Mouse (Mus musculus) intestine, postnatal 0 days (tissue): ENCODE results near the gene Ttc29. TPM values are rescaled to one million over a fixed set of nuclear protein-coding genes. Genes with fewer than 3 reads are reported as not detected.
A peak's percentile ranks its signal among the peaks of the same experiment; 100 is the strongest.

ENCODE experiments used
- ATAC-seq: fragments of 200-750 bp; cut with Nextera tagmentation; 2 replicates; pipeline ENCODE4 v1.8.0; 2017; ENCODE audit warnings: mild to moderate bottlenecking, moderate TSS enrichment, moderate library complexity
- H3K27ac ChIP-seq: fragments of 300-500 bp; sonication (generic); 2 replicates; pipeline ENCODE4 v1.5.1; 2014; ENCODE audit warnings: mild to moderate bottlenecking, low read depth, low read length, moderate library complexity
- H3K27me3 ChIP-seq: fragments of 300-500 bp; sonication (generic); replicated peaks from 2 replicates; pipeline ENCODE4 v1.6.1; 2014; ENCODE audit warnings: low read length, mixed read lengths; ENCODE audit not compliant: control insufficient read depth, insufficient read depth
- H3K36me3 ChIP-seq: fragments of 300-500 bp; sonication (generic); 2 replicates; pipeline ENCODE4 v1.6.1; 2014; ENCODE audit warnings: mild to moderate bottlenecking, moderate library complexity; ENCODE audit not compliant: control insufficient read depth, insufficient read depth
- H3K4me1 ChIP-seq: fragments of 300-500 bp; sonication (generic); replicated peaks from 2 replicates; pipeline ENCODE4 v1.6.1; 2014; ENCODE audit warnings: antibody characterized with exemption, low read length, mixed read lengths; ENCODE audit not compliant: control insufficient read depth, insufficient read depth
- H3K4me2 ChIP-seq: fragments of 300-500 bp; sonication (generic); replicated peaks from 2 replicates; pipeline ENCODE4 v1.6.1; 2014; ENCODE audit warnings: low read depth, mild to moderate bottlenecking, moderate library complexity
- H3K4me3 ChIP-seq: fragments of 300-500 bp; sonication (generic); 2 replicates; pipeline ENCODE4 v1.5.1; 2014; ENCODE audit warnings: low read depth, low read length
- H3K9ac ChIP-seq: fragments of 300-500 bp; sonication (generic); 2 replicates; pipeline ENCODE4 v1.6.1; 2014; ENCODE audit warnings: mild to moderate bottlenecking, low read depth, low read length
- H3K9me3 ChIP-seq: fragments of 300-500 bp; sonication (generic); 2 replicates; pipeline ENCODE4 v1.6.1; 2016; ENCODE audit warnings: mixed run types; ENCODE audit not compliant: control insufficient read depth
- CTCF ChIP-seq: sonication (generic); IDR thresholded peaks from 2 replicates; pipeline ENCODE4 v1.5.1; 2016; ENCODE audit warnings: low read depth, mild to moderate bottlenecking, control low read depth, antibody characterized with exemption, moderate library complexity
- WGBS: fragments of 180-500 bp; shearing (Covaris S2); extraction: QIAGEN DNeasy Blood & Tissue Kit; methylation state at CpG from one replicate; pipeline ENCODE4 v1.1.7; 2014; 5-methylcytosine and 5-hydroxymethylcytosine counted together
- polyA plus RNA-seq: library from polyadenylated mRNA; unstranded; fragments of >200 nt; fragmentation: Nextera tagmentation; extraction: Ambion mirVana; gene quantifications from 2 replicates; pipeline ENCODE4 v1.2.1, GENCODE M21; 2015

Ttc29 gene
- polyA plus RNA-seq, 1 experiment from 2014 or later = not detected

DNA sequence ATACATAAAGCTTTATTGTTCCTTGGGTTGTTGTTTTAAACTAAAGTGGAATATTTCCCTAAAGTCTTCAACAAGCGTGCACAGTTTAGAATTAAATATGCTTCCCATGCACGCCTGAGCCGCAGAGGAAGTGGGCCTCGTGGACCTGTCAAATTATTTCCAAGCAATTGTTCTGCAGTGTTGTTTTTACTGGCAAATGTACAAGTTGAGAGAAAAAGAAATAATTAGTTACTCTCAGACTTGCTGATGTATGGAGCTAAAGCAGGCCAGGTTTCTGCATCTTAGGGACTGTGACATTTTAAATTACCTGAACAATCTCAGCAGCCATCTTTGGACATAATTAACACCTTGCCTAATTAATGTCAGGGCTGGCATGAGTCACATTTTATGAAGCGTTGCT lies 58.3 kb downstream of the Ttc29 start:
- no peak for ATAC-seq
- Histone ChIP-seq H3K4me2 (no peak overlapping the region), H3K4me1 (no peaks in the 10 kb centered on the region), H3K9me3 (no peaks in the 10 kb centered on the region), H3K27ac (no peak overlapping the region), H3K27me3 (no peaks in the 10 kb centered on the region), H3K4me3 (no peak overlapping the region), H3K9ac (no peak overlapping the region), H3K36me3 (no peaks in the 10 kb centered on the region)
- 67% methylated on average over 5 of the region's 5 CpGs for WGBS
- no peak for TF ChIP-seq CTCF

DNA sequence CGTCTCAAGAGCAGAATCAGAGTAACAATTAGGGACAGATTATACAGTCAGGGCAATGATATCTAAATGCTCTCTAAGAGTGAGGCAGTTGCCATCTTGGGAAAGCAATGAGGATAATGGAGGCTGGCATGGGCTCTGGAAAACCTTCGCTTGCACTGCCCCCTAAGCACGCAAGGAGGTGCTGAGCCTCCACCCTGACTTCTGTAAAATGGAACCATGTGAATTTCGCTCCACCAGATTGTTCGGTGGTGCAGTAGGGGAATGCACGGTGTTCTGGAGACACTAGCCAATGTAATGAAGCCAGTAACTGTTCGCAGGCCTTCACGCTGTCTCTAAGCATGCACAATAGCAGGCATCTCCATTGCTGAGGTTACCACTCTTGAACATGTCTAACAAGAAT lies 63.0 kb downstream of the Ttc29 start:
- H3K4me3 ChIP-seq = no peak overlapping the region
- H3K4me1 ChIP-seq = no peaks in the 10 kb centered on the region
- H3K27ac ChIP-seq = no peak overlapping the region
- no peaks in the 10 kb centered on the region for H3K27me3 ChIP-seq
- 0 out of 2 replicates have a peak, but pooled peaks have one; percentile 3 for TF ChIP-seq CTCF
- ATAC-seq = no peak
- H3K4me2 ChIP-seq = no peak overlapping the region
- H3K9me3 ChIP-seq = no peaks in the 10 kb centered on the region
- no peaks in the 10 kb centered on the region for H3K36me3 ChIP-seq
- H3K9ac ChIP-seq = no peak overlapping the region
- 84% methylated on average over 8 of the region's 8 CpGs for WGBS

GRCm38 (mm10) chr8:78277411-78277810 lies 64.3 kb downstream of the Ttc29 start:
- Histone ChIP-seq H3K4me3 (no peak overlapping the region), H3K9me3 (no peaks in the 10 kb centered on the region), H3K27me3 (no peaks in the 10 kb centered on the region), H3K9ac (no peak overlapping the region), H3K4me1 (no peaks in the 10 kb centered on the region), H3K36me3 (no peaks in the 10 kb centered on the region), H3K4me2 (no peak overlapping the region), H3K27ac (no peak overlapping the region)
- no peak for ATAC-seq
- 67% methylated on average over 2 of the region's 2 CpGs for WGBS
- TF ChIP-seq CTCF = no peak

DNA sequence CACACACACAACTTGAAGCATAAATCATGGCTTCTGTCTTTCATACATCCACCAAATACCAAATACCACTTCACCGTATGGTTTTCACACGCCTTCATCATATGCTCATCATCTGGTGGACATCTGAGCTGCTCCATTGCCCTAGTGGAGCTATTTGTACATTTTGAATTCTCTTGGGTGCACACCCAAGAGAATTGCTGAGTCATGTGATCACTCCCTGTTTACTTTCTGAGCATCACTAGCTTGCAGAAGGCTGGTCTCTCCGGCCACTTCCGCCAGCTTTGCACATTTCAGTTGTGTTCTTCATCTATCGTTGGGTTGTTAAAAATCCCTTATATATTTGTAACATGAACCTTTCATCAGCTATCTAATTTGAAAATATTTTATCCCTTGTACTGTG lies 65.5 kb downstream of the Ttc29 start:
- Histone ChIP-seq H3K36me3 (no peaks in the 10 kb centered on the region), H3K9me3 (no peaks in the 10 kb centered on the region), H3K27ac (no peak overlapping the region), H3K4me3 (no peak overlapping the region), H3K9ac (no peak overlapping the region), H3K4me2 (no peak overlapping the region), H3K27me3 (no peaks in the 10 kb centered on the region), H3K4me1 (no peaks in the 10 kb centered on the region)
- TF ChIP-seq CTCF = no peak
- WGBS = 83% methylated on average over 5 of the region's 5 CpGs
- ATAC-seq = no peak

DNA sequence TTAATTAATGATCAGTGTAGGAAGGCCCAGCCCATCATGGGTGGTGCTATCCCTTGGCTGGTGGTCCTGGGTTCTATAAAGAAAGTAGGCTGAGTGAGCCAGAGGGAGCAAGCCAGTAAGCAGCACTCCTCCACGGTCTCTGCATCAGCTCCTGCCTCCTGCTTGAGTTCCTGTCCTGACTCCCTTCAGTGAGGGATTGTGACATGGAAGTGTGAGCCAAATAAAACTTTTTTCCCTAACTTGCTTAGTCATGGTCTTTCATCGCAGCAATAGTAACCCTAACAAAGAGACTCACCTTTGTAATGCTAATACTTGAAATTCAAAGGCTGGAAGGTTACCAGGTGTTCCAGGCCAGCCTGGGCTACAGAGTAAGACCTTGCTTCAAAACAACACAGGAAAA lies 71.7 kb downstream of the Ttc29 start:
- Histone ChIP-seq H3K4me1 (no peaks in the 10 kb centered on the region), H3K4me2 (no peak overlapping the region), H3K4me3 (no peak overlapping the region), H3K9me3 (no peaks in the 10 kb centered on the region), H3K9ac (no peak overlapping the region), H3K27me3 (no peaks in the 10 kb centered on the region), H3K36me3 (no peaks in the 10 kb centered on the region), H3K27ac (no peak overlapping the region)
- ATAC-seq = no peak
- no peak for TF ChIP-seq CTCF
- WGBS = 83% methylated on average over 2 of the region's 2 CpGs

DNA sequence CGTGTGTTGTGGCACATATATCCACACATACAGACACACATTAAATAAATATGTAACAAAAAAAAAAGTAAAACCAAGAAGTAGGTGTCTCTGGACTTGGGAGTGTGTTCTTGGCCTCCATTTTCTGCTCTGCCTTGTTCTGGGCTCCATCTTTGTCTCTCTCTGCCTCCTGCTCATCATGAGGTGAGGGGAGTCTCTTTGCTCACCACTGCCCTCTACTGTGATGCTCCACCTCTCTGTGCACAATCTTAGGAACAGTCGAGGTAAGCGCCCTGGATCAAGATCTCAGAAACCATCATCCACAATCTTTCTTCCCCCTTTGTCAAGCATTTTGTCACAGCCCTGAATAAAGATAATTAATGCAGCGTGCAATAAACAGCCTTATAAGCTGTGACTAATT lies 72.3 kb downstream of the Ttc29 start:
- Histone ChIP-seq H3K27me3 (no peaks in the 10 kb centered on the region), H3K4me2 (no peak overlapping the region), H3K4me1 (no peaks in the 10 kb centered on the region), H3K9ac (no peak overlapping the region), H3K4me3 (no peak overlapping the region), H3K9me3 (no peaks in the 10 kb centered on the region), H3K27ac (no peak overlapping the region), H3K36me3 (no peaks in the 10 kb centered on the region)
- no peak for ATAC-seq
- WGBS = 80% methylated on average over 4 of the region's 4 CpGs
- peak; percentile 35 for TF ChIP-seq CTCF

GRCm38 (mm10) chr8:78289374-78289971 lies 76.4 kb downstream of the Ttc29 start:
- Histone ChIP-seq H3K4me1 (no peaks in the 10 kb centered on the region), H3K9ac (no peak overlapping the region), H3K27ac (no peak overlapping the region), H3K4me2 (no peak overlapping the region), H3K36me3 (no peaks in the 10 kb centered on the region), H3K4me3 (no peak overlapping the region), H3K9me3 (no peaks in the 10 kb centered on the region), H3K27me3 (no peaks in the 10 kb centered on the region)
- 75% methylated on average over 10 of the region's 10 CpGs for WGBS
- ATAC-seq = no peak
- TF ChIP-seq CTCF = no peak
